Mouse (Mus musculus) embryonic facial prominence, embryonic 12.5 days (tissue): ENCODE measurements at regions not wholly inside any gene's neighbourhood (a gene's known extent, or its start where the extent isn't known, plus 50 kb on each side); places are given as distances from the start of the nearest gene placed in this dataset.

ENCODE experiments used
- ATAC-seq: fragments of 200-750 bp; cut with Nextera tagmentation; 2 replicates; pipeline ENCODE4 v1.8.0; 2017; ENCODE audit not compliant: insufficient number of reproducible peaks, insufficient read depth, low FRiP score, low TSS enrichment
- H3K27ac ChIP-seq: fragments of 300-500 bp; sonication (generic); 2 replicates; pipeline ENCODE4 v1.5.1; 2016; ENCODE audit warnings: mild to moderate bottlenecking
- H3K27me3 ChIP-seq: fragments of 300-500 bp; sonication (generic); 2 replicates; pipeline ENCODE4 v1.6.1; 2016; ENCODE audit warnings: mild to moderate bottlenecking, moderate library complexity
- H3K36me3 ChIP-seq: fragments of 300-500 bp; sonication (generic); 2 replicates; pipeline ENCODE4 v1.6.1; 2016; ENCODE audit warnings: mild to moderate bottlenecking
- H3K4me1 ChIP-seq: fragments of 300-500 bp; sonication (generic); 2 replicates; pipeline ENCODE4 v1.6.1; 2016
- H3K4me2 ChIP-seq: fragments of 300-500 bp; sonication (generic); replicated peaks from 2 replicates; pipeline ENCODE4 v1.6.1; 2016; ENCODE audit warnings: mild to moderate bottlenecking, moderate library complexity
- H3K4me3 ChIP-seq: fragments of 300-500 bp; sonication (generic); 2 replicates; pipeline ENCODE4 v1.5.1; 2016; ENCODE audit warnings: mild to moderate bottlenecking
- H3K9ac ChIP-seq: fragments of 300-500 bp; sonication (generic); 2 replicates; pipeline ENCODE4 v1.6.1; 2016; ENCODE audit warnings: mild to moderate bottlenecking, moderate library complexity
- H3K9me3 ChIP-seq: fragments of 300-500 bp; sonication (generic); 2 replicates; pipeline ENCODE4 v1.6.1; 2016; ENCODE audit warnings: mild to moderate bottlenecking, moderate library complexity
- WGBS: fragments of 180-500 bp; shearing (Covaris S2); methylation state at CpG from one replicate; pipeline ENCODE4 v1.1.7; 2016; 5-methylcytosine and 5-hydroxymethylcytosine counted together

DNA sequence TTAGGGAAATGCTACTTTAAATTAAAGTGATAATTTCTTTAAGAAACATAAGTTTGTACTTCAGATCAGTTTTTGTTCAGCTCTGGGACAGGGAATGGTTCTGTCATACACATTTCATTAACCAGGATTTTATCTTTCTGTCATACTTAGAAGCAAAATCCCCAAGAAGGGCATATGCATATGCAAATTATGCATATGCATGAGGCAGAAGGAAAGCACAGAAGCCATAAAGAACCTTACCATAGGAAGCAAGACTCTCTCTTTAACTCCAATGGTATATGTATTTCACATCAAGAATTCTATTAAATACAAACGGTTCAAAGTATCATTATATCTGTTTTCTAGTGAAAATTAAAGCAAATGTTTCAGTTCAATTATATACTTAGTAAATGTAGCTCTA lies 381.5 kb downstream of the Kcnj3 start:
- 75% methylated on average over 1 of the region's 1 CpGs for WGBS
- ATAC-seq = no peak
- H3K27me3 ChIP-seq = no peaks in the 10 kb centered on the region
- no peak overlapping the region for H3K27ac ChIP-seq
- H3K4me2 ChIP-seq = no peak overlapping the region
- H3K4me1 ChIP-seq = no peaks in the 10 kb centered on the region
- H3K36me3 ChIP-seq = no peaks in the 10 kb centered on the region
- no peak overlapping the region for H3K9ac ChIP-seq
- no peak overlapping the region for H3K4me3 ChIP-seq
- H3K9me3 ChIP-seq = no peaks in the 10 kb centered on the region

DNA sequence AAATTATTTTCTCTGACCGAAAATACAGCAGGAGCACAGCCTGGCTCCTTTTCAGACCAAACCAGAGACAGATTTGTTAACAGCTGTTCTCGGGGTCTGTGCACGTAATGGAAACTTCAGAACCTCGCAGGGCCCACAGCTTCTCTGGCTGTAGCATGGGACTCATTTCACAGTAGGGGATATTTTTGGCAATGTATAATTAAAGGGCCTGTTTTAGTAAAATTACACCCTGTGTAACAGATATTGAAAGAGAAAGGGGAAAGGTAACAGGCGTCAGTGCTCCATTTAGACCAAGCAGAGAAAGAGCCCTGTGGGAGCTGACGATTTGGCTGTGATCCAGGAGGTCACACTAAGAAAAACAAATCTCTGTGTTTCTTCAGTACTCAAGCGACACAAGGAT lies 382.4 kb downstream of the Kcnj3 start:
- WGBS = 16% methylated on average over 7 of the region's 7 CpGs
- ATAC-seq = peak; percentile 84
- Histone ChIP-seq H3K4me2 (no peak overlapping the region), H3K4me1 (no peaks in the 10 kb centered on the region), H3K9me3 (no peaks in the 10 kb centered on the region), H3K27ac (no peak overlapping the region), H3K4me3 (no peak overlapping the region), H3K27me3 (no peaks in the 10 kb centered on the region), H3K36me3 (no peaks in the 10 kb centered on the region), H3K9ac (no peak overlapping the region)

DNA sequence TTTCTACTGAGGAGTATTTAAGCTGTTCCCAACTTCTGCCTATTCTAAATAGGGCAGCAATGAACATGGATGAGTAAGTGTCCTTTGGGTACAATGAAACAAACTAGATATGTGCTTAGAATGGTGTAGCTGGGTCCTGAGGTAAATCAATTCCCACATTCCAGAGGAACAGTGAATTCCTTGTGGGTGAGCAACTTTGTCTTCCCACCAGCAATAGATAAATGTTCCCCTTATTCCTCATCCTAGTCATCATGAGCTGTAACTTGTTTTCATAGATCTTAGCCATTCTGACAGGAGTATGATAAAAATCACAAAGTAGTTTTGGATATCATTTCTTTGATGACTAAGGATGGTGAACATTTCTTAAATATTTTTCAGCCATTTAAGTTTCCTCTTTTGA lies 387.0 kb downstream of the Kcnj3 start:
- no peak for ATAC-seq
- Histone ChIP-seq H3K9me3 (no peaks in the 10 kb centered on the region), H3K4me2 (no peak overlapping the region), H3K36me3 (no peaks in the 10 kb centered on the region), H3K27ac (no peak overlapping the region), H3K4me3 (no peak overlapping the region), H3K27me3 (no peaks in the 10 kb centered on the region), H3K4me1 (no peaks in the 10 kb centered on the region), H3K9ac (no peak overlapping the region)

DNA sequence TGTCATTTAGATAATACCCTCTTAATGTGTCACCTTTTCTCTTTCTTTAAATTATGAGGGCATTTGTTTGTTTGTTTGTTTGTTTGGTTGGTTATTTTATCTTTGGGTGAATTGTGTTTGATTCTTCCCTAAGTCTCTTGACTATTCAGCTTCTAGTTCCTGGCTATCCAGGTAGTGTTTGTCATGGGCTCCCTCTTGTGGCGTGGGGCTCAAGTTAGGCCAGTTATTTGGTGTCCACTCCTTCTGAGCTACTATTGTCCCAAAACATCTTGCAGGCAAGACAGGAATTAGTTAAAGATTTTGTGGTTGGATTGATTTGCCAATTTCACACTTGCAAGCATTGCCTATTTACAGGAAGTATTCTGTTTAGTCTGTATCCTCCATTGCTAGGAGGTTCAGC lies 405.8 kb downstream of the Kcnj3 start:
- WGBS = 50% methylated on average over 1 of the region's 1 CpGs
- Histone ChIP-seq H3K9me3 (no peaks in the 10 kb centered on the region), H3K4me1 (no peaks in the 10 kb centered on the region), H3K9ac (no peak overlapping the region), H3K4me3 (no peak overlapping the region), H3K36me3 (no peaks in the 10 kb centered on the region), H3K27ac (no peak overlapping the region), H3K27me3 (no peaks in the 10 kb centered on the region), H3K4me2 (no peak overlapping the region)
- ATAC-seq = no peak

DNA sequence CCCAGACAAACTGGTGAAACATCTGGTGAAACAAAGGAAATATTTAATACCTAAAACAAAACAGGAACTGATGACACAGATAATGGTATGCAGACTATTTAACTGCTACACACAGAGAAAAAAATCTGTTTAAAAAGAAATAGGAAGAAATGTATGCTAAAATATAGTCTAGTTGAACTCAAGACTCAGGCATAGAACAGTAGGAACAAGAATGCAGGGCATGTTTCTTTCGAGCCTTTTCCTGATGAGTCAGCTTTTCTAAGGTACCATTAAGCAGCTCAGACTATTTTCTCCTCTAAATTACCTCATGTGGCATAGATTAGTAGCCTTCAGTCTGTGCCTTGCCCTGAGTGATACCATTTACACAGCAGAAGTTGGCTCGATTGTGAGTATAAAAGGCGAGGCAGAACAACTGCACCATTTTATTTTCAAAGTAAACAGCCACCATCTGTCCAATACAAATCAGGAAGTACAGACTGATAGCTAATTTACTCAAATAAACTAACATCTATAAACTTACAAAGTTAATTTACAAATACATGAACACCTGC lies 411.1 kb downstream of the Kcnj3 start:
- no peak for ATAC-seq
- Histone ChIP-seq H3K4me3 (no peak overlapping the region), H3K9ac (no peak overlapping the region), H3K4me1 (no peaks in the 10 kb centered on the region), H3K9me3 (no peaks in the 10 kb centered on the region), H3K4me2 (no peak overlapping the region), H3K27ac (no peak overlapping the region), H3K36me3 (no peaks in the 10 kb centered on the region), H3K27me3 (no peaks in the 10 kb centered on the region)
- WGBS = 17% methylated on average over 3 of the region's 3 CpGs

DNA sequence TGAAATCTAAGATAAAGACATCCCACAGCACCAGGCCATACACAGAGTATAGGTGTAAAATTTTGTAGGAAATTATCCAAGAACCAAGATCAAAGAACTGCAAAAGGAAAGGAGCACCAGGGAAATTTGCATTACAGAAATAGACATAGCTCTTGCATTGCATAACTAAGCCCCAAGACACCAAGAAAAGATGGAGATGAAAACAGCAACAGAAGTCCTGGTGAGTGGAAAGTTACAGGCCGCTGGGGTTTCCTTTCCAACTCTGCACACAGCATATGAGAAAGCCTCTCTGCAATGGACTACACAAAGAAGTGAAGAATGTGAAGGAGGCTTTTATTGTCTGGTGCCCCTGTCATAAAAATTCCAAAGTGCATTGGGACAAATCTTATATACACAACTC lies 426.7 kb downstream of the Kcnj3 start:
- Histone ChIP-seq H3K27ac (no peak overlapping the region), H3K4me1 (no peaks in the 10 kb centered on the region), H3K4me3 (no peak overlapping the region), H3K4me2 (no peak overlapping the region), H3K9me3 (no peaks in the 10 kb centered on the region), H3K36me3 (no peaks in the 10 kb centered on the region), H3K27me3 (no peaks in the 10 kb centered on the region), H3K9ac (no peak overlapping the region)
- ATAC-seq = no peak
- WGBS = 74% methylated on average over 1 of the region's 1 CpGs

DNA sequence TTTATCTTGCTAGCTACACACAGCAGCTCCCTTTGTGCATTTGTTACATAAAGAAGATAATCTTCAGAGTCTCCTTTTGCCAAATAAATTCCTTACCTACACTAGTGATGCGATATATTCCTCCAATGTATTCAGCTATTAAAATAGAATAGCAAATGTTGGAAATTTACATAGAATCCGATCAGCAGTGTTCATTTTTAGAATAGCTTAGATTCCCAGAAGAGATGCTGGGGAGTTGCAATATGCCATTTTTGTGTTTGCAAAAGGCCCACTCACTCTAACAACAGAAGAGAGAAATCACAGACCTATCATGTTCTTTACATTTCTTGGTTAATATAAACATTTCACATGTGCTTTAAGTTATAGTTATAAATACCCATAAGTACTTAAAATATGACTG lies 454.2 kb downstream of the Kcnj3 start:
- Histone ChIP-seq H3K4me2 (no peak overlapping the region), H3K4me3 (no peak overlapping the region), H3K27ac (no peak overlapping the region), H3K36me3 (no peaks in the 10 kb centered on the region), H3K27me3 (no peaks in the 10 kb centered on the region), H3K9ac (no peak overlapping the region), H3K4me1 (no peaks in the 10 kb centered on the region), H3K9me3 (no peaks in the 10 kb centered on the region)
- 66% methylated on average over 2 of the region's 2 CpGs for WGBS
- ATAC-seq = no peak

DNA sequence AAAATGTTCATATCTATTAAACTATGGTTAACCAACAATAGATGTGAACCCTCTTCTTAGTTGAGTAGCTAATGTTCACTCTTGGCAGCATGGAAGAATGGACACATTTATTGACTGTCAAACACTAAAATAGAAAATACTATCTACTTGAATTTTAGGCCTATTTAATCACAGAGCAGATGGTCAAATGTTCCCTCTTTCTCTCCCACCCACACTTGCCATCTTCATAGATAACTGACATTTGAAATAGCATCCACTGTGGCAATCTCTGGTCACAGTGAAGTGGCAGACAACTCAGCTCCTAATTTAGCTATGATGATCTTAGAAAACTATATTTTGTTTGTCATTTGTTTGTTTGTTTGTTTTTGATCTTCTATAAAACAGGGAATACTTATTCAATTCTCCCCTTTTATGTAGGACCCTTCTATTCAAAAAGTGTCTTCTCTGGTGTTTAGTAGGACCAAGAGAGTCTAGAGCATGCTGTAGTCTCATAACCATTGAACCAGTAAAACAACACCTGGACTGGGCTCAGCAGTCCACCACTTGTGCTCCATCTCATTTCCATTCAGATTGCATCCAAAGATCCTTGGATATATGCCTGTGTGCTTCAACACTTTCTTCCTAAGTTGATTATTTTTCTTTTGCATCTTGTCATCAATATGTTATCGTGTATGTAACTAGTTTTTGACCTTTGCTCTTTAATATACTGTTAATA lies 457.2 kb downstream of the Kcnj3 start:
- Histone ChIP-seq H3K4me1 (no peaks in the 10 kb centered on the region), H3K9me3 (no peaks in the 10 kb centered on the region), H3K9ac (no peak overlapping the region), H3K27ac (no peak overlapping the region), H3K4me3 (no peak overlapping the region), H3K27me3 (no peaks in the 10 kb centered on the region), H3K36me3 (no peaks in the 10 kb centered on the region), H3K4me2 (no peak overlapping the region)
- no peak for ATAC-seq
- WGBS = 64% methylated on average over 1 of the region's 1 CpGs

DNA sequence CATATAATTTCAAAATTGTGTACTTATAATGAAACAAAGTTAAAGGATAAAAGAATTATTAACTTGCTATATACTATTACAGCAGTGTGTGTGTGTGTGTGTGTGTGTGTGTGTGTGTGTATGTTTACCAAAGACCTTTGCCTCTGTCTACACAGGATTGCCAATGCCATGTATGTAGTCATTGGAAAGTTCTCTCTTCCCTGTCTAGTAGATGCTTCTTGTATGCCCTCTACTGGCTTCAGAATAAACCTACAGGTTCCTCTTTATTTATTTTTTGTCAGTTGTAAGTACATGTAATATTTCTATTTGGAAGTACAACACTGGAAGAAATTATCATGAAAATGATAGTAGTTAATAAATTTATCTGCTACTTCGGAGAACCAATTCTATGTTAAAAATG lies 484.5 kb downstream of the Kcnj3 start:
- ATAC-seq = no peak
- Histone ChIP-seq H3K4me3 (no peak overlapping the region), H3K9ac (no peak overlapping the region), H3K9me3 (no peaks in the 10 kb centered on the region), H3K27me3 (no peaks in the 10 kb centered on the region), H3K36me3 (no peaks in the 10 kb centered on the region), H3K4me2 (no peak overlapping the region), H3K4me1 (no peaks in the 10 kb centered on the region), H3K27ac (no peak overlapping the region)
- WGBS = 74% methylated on average over 1 of the region's 1 CpGs
